Mouse (Mus musculus) hindlimb bud, embryonic 11.5 days (tissue): ENCODE measurements around the gene Clec4a3.
"Not testable (repeated sequence)": the region's sequence is repeated elsewhere in the genome, so short reads cannot be mapped to it uniquely, and the experiment has no call there.

ENCODE experiments used
- DNase-seq: peaks from one replicate; pipeline ENCODE4 v3.0.0-alpha.2; 2012; ENCODE audit warnings: low read depth, low spot score; ENCODE audit errors: extremely low spot score

Gene Clec4a3

GRCm38 (mm10) chr6:122952401-122952800 is at the start of gene Clec4a3:
Gene Clec4a3 (plus strand): TSS chr6:122952515.
- no peak for DNase-seq

- no peak for DNase-seq
These were observed 32.4 kb upstream of the Clec4a3 start for GRCm38 (mm10) chr6:122919922-122920321.

GRCm38 (mm10) chr6:122921451-122921850 is 30.9 kb upstream of the Clec4a3 start, which contains the start of gene Clec4a1:
Gene Clec4a1 (plus strand): TSS chr6:122921848.
- no peak for DNase-seq

- DNase-seq, result no peak
These were observed 17.5 kb upstream of the Clec4a3 start for GRCm38 (mm10) chr6:122934845-122935244.

- DNase-seq, result no peak
These were observed 12.7 kb upstream of the Clec4a3 start for GRCm38 (mm10) chr6:122939618-122940017.

GRCm38 (mm10) chr6:122946760-122947159 is 5.6 kb upstream of the Clec4a3 start:
- no peak for DNase-seq

- DNase-seq, result no peak
These were observed 12.2 kb downstream of the Clec4a3 start for GRCm38 (mm10) chr6:122964562-122964961.

- DNase-seq, result no peak
These were observed 16.7 kb downstream of the Clec4a3 start for GRCm38 (mm10) chr6:122969048-122969447.

- no peak for DNase-seq
These were observed 37.6 kb downstream of the Clec4a3 start, which contains the start of gene Clec4a4 for GRCm38 (mm10) chr6:122989876-122990437. Gene Clec4a4 (plus strand): TSS chr6:122990367.

- DNase-seq, result not testable (repeated sequence)
These were observed 52.4 kb downstream of the Clec4a3 start for GRCm38 (mm10) chr6:123004696-123005095.

GRCm38 (mm10) chr6:123005591-123005990 is 53.3 kb downstream of the Clec4a3 start:
- no peak for DNase-seq
